Mouse (Mus musculus) adrenal gland, postnatal 10 days (tissue): ENCODE data around the gene Olfr988. TPM values are rescaled to one million over a fixed set of nuclear protein-coding genes. Genes with fewer than 3 reads are reported as not detected.
"Not testable (repeated sequence)": the region's sequence is repeated elsewhere in the genome, so short reads cannot be mapped to it uniquely, and the experiment has no call there.

ENCODE experiments used
- DNase-seq: peaks from one replicate; pipeline ENCODE4 v3.0.0; 2021; ENCODE audit warnings: mixed read lengths
- long read RNA-seq, 2 experiments: library from polyadenylated mRNA; stranded (forward); transcript quantifications; one replicate each; pipeline ENCODE4 v2.0.0; 2021
- total RNA-seq, 2 experiments: library from RNA; stranded (reverse); gene quantifications; 2 replicates each; pipeline ENCODE4 v1.2.3; 2021

Gene Olfr988
- not detected for total RNA-seq
- long read RNA-seq, experiment 1 = 0 reads
- long read RNA-seq, experiment 2 = 0 reads

DNA sequence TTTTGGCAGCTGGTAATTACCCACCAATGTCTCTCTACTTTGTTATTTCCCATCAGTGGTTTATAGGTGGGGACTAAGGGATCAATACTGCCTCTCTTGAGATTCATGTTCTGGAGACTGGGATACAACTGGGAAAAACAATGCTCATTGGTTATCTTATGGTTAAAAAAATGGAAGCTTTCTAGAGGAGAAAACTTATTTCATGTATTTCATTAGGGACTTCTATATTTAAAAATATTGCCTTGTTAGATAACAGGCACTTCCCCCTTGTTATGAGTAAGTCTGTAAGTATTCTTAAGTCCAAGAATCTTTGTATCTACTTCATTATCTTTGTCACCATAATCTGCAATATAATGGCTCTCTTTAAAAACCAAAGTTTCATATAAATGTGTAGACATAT is at the start of gene Olfr988:
Gene Olfr988 (minus strand): TSS at position 101 of the 400 bp plus-strand sequence.
- not testable (repeated sequence) for DNase-seq

DNA sequence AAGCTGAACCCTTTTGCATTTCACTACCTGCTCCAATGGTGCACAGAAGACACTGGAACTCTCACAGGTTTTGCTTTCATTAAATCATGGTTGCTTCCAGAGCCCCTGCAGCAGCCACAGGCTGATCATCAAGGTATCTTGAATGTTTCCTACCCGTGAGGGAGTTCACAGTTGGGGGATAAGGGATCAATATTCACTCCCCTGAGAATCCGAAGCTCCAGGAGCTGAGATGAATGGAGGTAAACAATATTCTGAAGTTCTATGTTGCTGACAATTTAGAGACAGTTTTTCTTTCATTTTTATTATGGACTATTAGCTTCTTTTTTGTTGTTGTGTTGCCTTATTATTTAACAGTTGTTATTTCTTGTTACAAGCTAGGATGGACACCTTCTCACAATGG is 46.3 kb upstream of the Olfr988 start, which contains the start of gene Olfr992:
Gene Olfr992 (minus strand): TSS at position 101 of the 400 bp plus-strand sequence.
- DNase-seq = no peak

DNA sequence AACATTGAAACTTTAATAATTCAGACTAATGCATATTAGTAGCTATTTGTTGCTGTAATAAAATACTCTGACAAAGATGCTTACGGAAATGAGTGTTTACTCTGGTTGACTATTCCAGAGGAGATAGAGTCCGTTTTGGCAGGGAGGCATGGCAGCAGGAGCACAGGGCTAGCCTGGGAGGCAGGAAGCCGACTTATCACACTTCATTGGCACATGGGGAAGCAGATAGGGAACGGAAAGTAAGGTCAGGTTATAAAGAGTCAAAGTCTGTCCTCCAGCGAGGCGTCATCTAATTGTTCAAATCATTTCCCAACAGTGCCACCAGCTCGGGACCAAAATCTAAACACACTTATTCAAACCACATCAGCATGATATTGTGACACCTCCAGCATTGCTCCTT is 23.1 kb downstream of the Olfr988 start:
- DNase-seq = no peak

DNA sequence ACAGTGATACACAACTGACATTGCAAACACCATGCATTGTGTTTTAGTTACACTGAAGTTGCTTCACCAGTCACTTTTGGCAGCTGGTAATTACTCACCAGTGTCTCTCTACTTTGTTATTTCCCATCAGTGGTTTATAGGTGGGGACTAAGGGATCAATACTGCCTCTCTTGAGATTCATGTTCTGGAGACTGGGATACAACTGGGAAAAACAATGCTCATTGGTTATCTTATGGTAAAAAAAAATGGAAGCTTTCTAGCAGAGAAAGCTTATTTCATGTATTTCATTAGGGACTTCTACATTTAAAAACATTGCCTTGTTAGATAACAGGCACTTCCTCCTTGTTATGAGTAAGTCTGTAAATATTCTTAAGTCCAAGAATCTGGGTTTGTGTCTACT is 23.8 kb downstream of the Olfr988 start, which contains the start of gene Olfr987:
Gene Olfr987 (minus strand): TSS at position 101 of the 400 bp plus-strand sequence.
- not testable (repeated sequence) for DNase-seq

DNA sequence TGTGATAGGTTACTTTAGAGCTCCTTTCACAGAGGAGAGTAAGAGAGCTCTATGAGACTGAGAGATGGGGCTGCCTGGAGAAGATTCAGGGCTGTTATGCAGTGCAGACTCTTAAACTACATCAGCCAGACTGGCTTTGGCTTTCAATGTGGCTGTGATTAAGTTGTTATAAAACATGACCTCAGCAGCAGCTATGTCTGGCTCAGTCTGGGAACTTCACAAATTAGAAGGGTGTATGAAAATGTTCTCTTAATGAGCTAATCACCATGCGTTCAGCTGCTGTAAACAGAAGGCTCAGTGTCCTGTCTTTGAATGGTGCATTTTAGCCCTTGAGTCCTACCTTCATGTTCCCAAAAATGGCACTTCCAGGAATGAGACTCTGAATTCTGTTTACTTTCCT is 43.9 kb downstream of the Olfr988 start:
- no peak for DNase-seq

Other genes with a start within 250 kb of the Olfr988 start
- gene Aplnr, start 227.0 kb downstream of the Olfr988 start, total RNA-seq = 100 to 1,000 TPM in 1 of 2 experiments, 10 to 100 TPM in 1; 77.0 to 167 TPM
- gene Lrrc55, start 166.0 kb downstream of the Olfr988 start, total RNA-seq = 10 to 100 TPM; 13.8 to 14.8 TPM
- gene Olfr987, start 23.9 kb downstream of the Olfr988 start, total RNA-seq = not detected
- not detected for gene Olfr992, start 46.2 kb upstream of the Olfr988 start, total RNA-seq
- not detected for gene Olfr993, start 51.6 kb upstream of the Olfr988 start, total RNA-seq
- gene Olfr994, start 73.2 kb upstream of the Olfr988 start, total RNA-seq = not detected
- not detected for gene Olfr995, start 80.4 kb upstream of the Olfr988 start, total RNA-seq
- gene 4833423E24Rik, start 155.8 kb upstream of the Olfr988 start, total RNA-seq = under 1 TPM; 0.15 to 0.24 TPM
- gene Olfr996, start 216.0 kb upstream of the Olfr988 start, total RNA-seq = under 1 TPM in 1 of 2 experiments, not detected in 1; 0.36 TPM
- gene Olfr998, start 225.7 kb upstream of the Olfr988 start, total RNA-seq = not detected
- not detected for gene Olfr1000, start 248.7 kb upstream of the Olfr988 start, total RNA-seq